Mouse (Mus musculus) MN1 (cell line): ENCODE results near the gene Tmc4.
"Not testable (repeated sequence)": the region's sequence is repeated elsewhere in the genome, so short reads cannot be mapped to it uniquely, and the experiment has no call there.

Experiments
- DNase-seq: peaks from one replicate; pipeline ENCODE4 v3.0.0-alpha.2; 2016; ENCODE audit warnings: low spot score

The Tmc4 gene

GRCm38 (mm10) chr7:3677342-3677741 lies at the start of gene Tmc4:
Gene Tmc4, minus strand, starts transcription at chr7:3677553.
- no peak for DNase-seq

GRCm38 (mm10) chr7:3725459-3725858 lies 48.1 kb upstream of the Tmc4 start:
- not testable (repeated sequence) for DNase-seq

GRCm38 (mm10) chr7:3720268-3720667 lies 42.9 kb upstream of the Tmc4 start, which contains the start of gene Pirb:
Gene Pirb, minus strand, starts transcription at chr7:3720391.
- not testable (repeated sequence) for DNase-seq

GRCm38 (mm10) chr7:3715249-3715648 lies 37.9 kb upstream of the Tmc4 start:
- DNase-seq = no peak

- no peak for DNase-seq
Observed at GRCm38 (mm10) chr7:3712264-3712942, 35.0 kb upstream of the Tmc4 start.

GRCm38 (mm10) chr7:3709000-3709399 lies 31.6 kb upstream of the Tmc4 start:
- no peak for DNase-seq

GRCm38 (mm10) chr7:3708447-3708980 lies 31.2 kb upstream of the Tmc4 start:
- DNase-seq = not testable (repeated sequence)

- no peak for DNase-seq
Observed at GRCm38 (mm10) chr7:3707568-3708413, 30.4 kb upstream of the Tmc4 start.

- DNase-seq = no peak
Observed at GRCm38 (mm10) chr7:3707027-3707426, 29.7 kb upstream of the Tmc4 start.

GRCm38 (mm10) chr7:3706343-3706934 lies 29.1 kb upstream of the Tmc4 start:
- no peak for DNase-seq

GRCm38 (mm10) chr7:3705911-3706310 lies 28.6 kb upstream of the Tmc4 start:
- DNase-seq = no peak

- DNase-seq = not testable (repeated sequence)
Observed at GRCm38 (mm10) chr7:3705461-3705860, 28.1 kb upstream of the Tmc4 start.

- no peak for DNase-seq
Observed at GRCm38 (mm10) chr7:3704475-3704874, 27.1 kb upstream of the Tmc4 start.

- peak; percentile 93 for DNase-seq
Observed at GRCm38 (mm10) chr7:3703879-3704441, 26.6 kb upstream of the Tmc4 start, which contains the start of gene Rps9. Gene Rps9, plus strand, starts transcription at chr7:3703993.

GRCm38 (mm10) chr7:3703148-3703878 lies 26.0 kb upstream of the Tmc4 start:
- no peak for DNase-seq

- DNase-seq = no peak
Observed at GRCm38 (mm10) chr7:3698471-3698870, 21.1 kb upstream of the Tmc4 start.

GRCm38 (mm10) chr7:3694949-3695305 lies 17.6 kb upstream of the Tmc4 start:
- DNase-seq = not testable (repeated sequence)

GRCm38 (mm10) chr7:3694076-3694948 lies 17.0 kb upstream of the Tmc4 start:
- DNase-seq = peak; percentile 78

- no peak for DNase-seq
Observed at GRCm38 (mm10) chr7:3693809-3694075, 16.4 kb upstream of the Tmc4 start.

GRCm38 (mm10) chr7:3692987-3693808 lies 15.8 kb upstream of the Tmc4 start, which contains the start of gene Mboat7:
Gene Mboat7, minus strand, starts transcription at chr7:3693523.
- peak; percentile 96 for DNase-seq
